Mouse (Mus musculus) myocyte (in vitro differentiated cells): ENCODE data around the gene Tnfsf10.

Source experiments
- CEBPB ChIP-seq: IDR thresholded peaks from 2 replicates; pipeline ENCODE4 v1.6.1; 2011; ENCODE audit warnings: mild to moderate bottlenecking, moderate library complexity; ENCODE audit not compliant: poor library complexity, insufficient read depth, severe bottlenecking
- E2F4 ChIP-seq: IDR thresholded peaks from one replicate; pipeline ENCODE4 v1.6.1; 2011; ENCODE audit warnings: mild to moderate bottlenecking, control low read depth, moderate library complexity; ENCODE audit not compliant: insufficient read depth
- MAX ChIP-seq: IDR thresholded peaks from one replicate; pipeline ENCODE4 v1.6.1; 2011; ENCODE audit warnings: low read depth, mild to moderate bottlenecking, control low read depth
- MYOD1 ChIP-seq, 3 experiments: IDR thresholded peaks; one replicate each; pipeline ENCODE4 v1.6.1; 2011; ENCODE audit warnings: control low read depth in 2 of 3, low read depth in 2 of 3, mild to moderate bottlenecking in 2 of 3, moderate library complexity in 1 of 3; ENCODE audit not compliant: insufficient read length in 2 of 3, control insufficient read depth in 1 of 3
- MYOG ChIP-seq, 3 experiments: IDR thresholded peaks; one replicate each; pipeline ENCODE4 v1.6.1; 2011; ENCODE audit warnings: control low read depth in 2 of 3, low read depth in 2 of 3, mild to moderate bottlenecking in 2 of 3; ENCODE audit not compliant: insufficient read length in 2 of 3, control insufficient read depth in 1 of 3, insufficient read depth in 1 of 3
- POLR2A ChIP-seq: IDR thresholded peaks from one replicate; pipeline ENCODE4 v1.6.1; 2011; ENCODE audit warnings: low read depth, mild to moderate bottlenecking, control low read depth, moderate library complexity; ENCODE audit not compliant: insufficient read length
- POLR2AphosphoS2 ChIP-seq: IDR thresholded peaks from one replicate; pipeline ENCODE4 v1.6.1; 2011; ENCODE audit warnings: low read depth, control low read depth; ENCODE audit not compliant: insufficient read length
- TCF12 ChIP-seq: IDR thresholded peaks from one replicate; pipeline ENCODE4 v1.6.1; 2011; ENCODE audit warnings: mild to moderate bottlenecking, control low read depth; ENCODE audit not compliant: poor library complexity, insufficient read depth, severe bottlenecking
- TCF3 ChIP-seq: IDR thresholded peaks from one replicate; pipeline ENCODE4 v1.6.1; 2011; ENCODE audit warnings: low read depth, control low read depth; ENCODE audit not compliant: insufficient read length
- USF1 ChIP-seq: IDR thresholded peaks from one replicate; pipeline ENCODE4 v1.6.1; 2011; ENCODE audit warnings: low read depth, mild to moderate bottlenecking, control low read depth, moderate library complexity

- TF ChIP-seq CEBPB (no peak), MYOG (IDR thresholded peaks at IDR 0.05; ENCODE audit: control insufficient read depth in 1 of 3, insufficient read depth in 1 of 3, insufficient read length in 2 of 3, low read depth in 2 of 3) (no peak), TCF3 (no peak), POLR2AphosphoS2 (no peak), POLR2A (no peak), MYOD1 (IDR thresholded peaks at IDR 0.05; ENCODE audit: control insufficient read depth in 1 of 3, insufficient read length in 2 of 3, low read depth in 2 of 3) (no peak), TCF12 (no peak), MAX (no peak), E2F4 (no peak), USF1 (no peak)
Observed at GRCm38 (mm10) chr3:27288301-27288700, 28.5 kb upstream of the Tnfsf10 start.
